Mouse (Mus musculus) layer of hippocampus, adult 9-11 months (tissue): ENCODE measurements around the gene Tescl.

Experiments
- DNase-seq: peaks from one replicate; pipeline ENCODE4 v3.0.0; 2022

Gene Tescl

GRCm38 (mm10) chr7:24298973-24299708 is 34.6 kb downstream of the Tescl start:
- peak; percentile 92 for DNase-seq

- no peak for DNase-seq
Measured at GRCm38 (mm10) chr7:24298635-24298972, 35.1 kb downstream of the Tescl start.

GRCm38 (mm10) chr7:24297361-24298095 is 36.2 kb downstream of the Tescl start:
- DNase-seq = no peak

- DNase-seq = no peak
Measured at GRCm38 (mm10) chr7:24296386-24296785, 37.4 kb downstream of the Tescl start.

- no peak for DNase-seq
Measured at GRCm38 (mm10) chr7:24295376-24295775, 38.4 kb downstream of the Tescl start.

GRCm38 (mm10) chr7:24294763-24295162 is 39.0 kb downstream of the Tescl start:
- no peak for DNase-seq

GRCm38 (mm10) chr7:24293061-24293851 is 40.5 kb downstream of the Tescl start:
- peak; percentile 38 for DNase-seq

- DNase-seq = no peak
Measured at GRCm38 (mm10) chr7:24291387-24292090, 42.2 kb downstream of the Tescl start.

- no peak for DNase-seq
Measured at GRCm38 (mm10) chr7:24290106-24290693, 43.5 kb downstream of the Tescl start.

- peak; percentile 60 for DNase-seq
Measured at GRCm38 (mm10) chr7:24288512-24288911, 45.2 kb downstream of the Tescl start.

- no peak for DNase-seq
Measured at GRCm38 (mm10) chr7:24287670-24288069, 46.1 kb downstream of the Tescl start.

- no peak for DNase-seq
Measured at GRCm38 (mm10) chr7:24286916-24287315, 46.8 kb downstream of the Tescl start.

GRCm38 (mm10) chr7:24286090-24286489 is 47.6 kb downstream of the Tescl start:
- DNase-seq = no peak
